Mouse (Mus musculus): Measurements from ENCODE around the gene Zfp593. TPM values are rescaled to one million over a fixed set of nuclear protein-coding genes. Genes with fewer than 3 reads are reported as not detected.

Gene Zfp593
- total RNA-seq, 2 experiments from 2014 or later, result 3.7 to 4.0 TPM

DNA sequence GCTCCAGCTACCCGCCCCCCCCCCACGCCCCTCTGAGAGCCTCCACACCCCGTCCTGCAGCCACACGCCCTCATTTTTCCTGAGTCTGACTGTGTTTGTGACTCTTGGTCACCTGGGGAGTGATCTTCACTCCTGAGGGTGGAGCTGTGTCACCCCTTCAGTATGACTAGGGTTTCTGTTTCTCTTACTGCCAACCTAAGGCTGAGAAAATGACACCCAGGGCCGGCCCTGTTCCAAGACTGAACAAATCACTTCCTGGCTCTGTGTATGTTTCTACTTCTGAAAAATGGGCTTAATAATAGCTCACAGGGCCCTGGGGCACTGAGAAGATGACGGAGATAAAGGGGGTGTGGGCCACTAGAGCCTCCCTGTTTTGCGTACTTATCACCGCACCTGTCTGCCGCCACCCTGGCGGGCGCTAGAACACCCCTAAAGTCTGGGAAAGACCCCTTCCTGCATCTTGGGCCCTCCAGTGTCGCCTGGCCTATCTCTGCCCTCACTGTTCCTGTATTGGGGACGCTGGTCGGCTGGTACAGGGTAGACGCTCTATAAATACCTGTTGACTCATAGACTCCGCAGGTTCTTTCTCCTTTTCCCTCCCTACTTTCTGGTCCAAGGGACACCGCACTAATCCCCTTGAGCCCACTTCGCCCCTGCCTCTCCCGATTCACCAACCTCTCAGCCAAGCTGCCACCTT is 7.7 kb downstream of the Zfp593 start:
- no peak for DNase-seq
- intact Hi-C loops (cut with DNase I), result loop anchor here (2.0 kb wide), 1 partner anchor 51 kb away; the partner anchor contains the start of gene Cep85

DNA sequence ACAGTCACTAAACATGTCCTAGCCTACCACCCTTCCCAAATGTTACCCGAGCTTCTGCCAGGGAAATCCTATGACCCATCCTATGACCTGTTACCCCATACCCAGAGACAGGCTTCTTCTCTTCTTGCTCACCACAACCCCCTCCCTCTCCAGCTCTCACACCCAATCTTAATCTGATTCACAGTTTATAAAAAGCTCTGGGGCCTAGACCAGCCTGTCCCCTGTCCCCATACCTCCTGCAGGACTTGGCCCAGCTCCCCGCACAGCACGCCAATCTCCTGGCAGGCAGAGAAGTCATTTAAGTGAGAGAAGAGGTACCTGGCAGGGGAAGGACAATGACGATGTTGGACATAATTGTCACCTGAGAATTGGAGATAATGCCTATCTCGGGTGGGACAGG is 10.5 kb downstream of the Zfp593 start:
- intact Hi-C loops (cut with DNase I), result no loop called here
- DNase-seq, result peak in 1 of 2 experiments; percentile 64

DNA sequence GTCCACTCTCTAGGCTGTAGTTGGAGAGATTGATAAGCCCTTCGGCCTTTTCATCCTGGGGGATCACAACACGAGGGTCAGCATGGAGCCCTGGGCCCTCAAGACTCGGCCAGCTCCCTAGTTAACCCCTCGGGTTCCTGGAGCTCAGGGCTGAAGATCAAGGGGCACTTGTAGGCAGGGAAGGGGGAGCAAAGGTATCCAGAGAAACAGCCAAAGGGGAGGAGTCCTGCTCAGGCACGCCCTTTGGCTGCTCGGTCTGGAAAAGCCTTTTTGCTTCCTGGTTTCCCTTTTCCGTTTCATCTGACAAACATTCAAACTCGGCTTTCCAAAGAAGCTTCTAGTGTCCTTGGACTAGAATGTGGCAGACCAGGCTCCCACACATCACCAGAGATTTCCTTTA is 15.0 kb downstream of the Zfp593 start:
- DNase-seq, result no peak
- intact Hi-C loops (cut with DNase I), result no loop called here

DNA sequence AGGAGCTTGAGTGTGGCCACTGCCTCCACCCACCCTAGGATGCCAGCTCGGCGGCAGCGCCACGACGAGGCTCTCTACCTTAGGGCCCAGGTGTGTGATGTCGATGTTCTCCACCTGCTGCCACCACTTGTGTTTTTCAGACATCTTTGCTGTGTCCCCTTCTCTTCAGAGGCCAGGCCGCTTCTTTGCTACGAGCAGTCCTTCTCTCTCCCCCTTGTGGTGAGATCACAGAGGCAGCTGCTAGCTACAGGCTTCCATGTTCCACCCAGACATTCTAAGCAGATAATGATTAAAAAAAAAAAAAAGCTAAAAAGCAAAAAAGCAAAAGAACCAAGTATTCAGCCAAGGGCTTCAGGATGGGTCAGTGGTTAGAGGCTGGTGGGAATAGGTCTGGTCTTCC is 18.2 kb downstream of the Zfp593 start, which contains the start of gene Catsper4:
TSS of gene Catsper4 (minus strand) at position 190 of the 400 bp plus-strand sequence.
- intact Hi-C loops (cut with DNase I), result no loop called here
- DNase-seq, result no peak

GRCm38 (mm10) chr4:134222793-134223600 is 22.4 kb downstream of the Zfp593 start:
- intact Hi-C loops (cut with DNase I), result no loop called here
- no peak for DNase-seq

DNA sequence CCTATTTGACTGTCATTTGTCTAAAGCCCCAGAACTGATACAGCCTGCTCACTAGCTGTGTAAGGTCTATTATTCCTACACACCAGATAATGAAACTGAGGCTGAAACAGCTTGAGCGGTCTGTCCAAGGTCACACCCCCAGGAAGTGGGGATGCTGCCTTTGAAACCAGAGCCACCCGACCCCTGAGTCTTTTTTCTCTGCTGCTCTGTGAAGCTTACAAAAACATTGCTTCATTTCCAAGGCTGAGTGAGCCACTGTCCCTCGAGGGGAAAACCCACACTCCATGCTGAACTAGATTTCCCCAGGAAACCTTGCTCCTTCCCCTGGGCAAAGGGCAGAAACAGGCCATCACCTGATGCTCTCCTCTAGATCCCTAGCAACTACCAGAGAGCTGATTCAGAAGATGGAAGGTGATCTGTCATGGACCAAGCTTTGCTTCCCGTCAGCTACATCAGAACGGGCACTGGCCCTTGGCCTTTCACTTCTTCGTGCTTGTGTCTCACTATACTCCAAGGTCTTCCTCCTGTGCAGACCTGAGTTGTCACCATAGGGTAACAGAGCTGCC is 38.8 kb downstream of the Zfp593 start:
- intact Hi-C loops (cut with DNase I), result no loop called here

DNA sequence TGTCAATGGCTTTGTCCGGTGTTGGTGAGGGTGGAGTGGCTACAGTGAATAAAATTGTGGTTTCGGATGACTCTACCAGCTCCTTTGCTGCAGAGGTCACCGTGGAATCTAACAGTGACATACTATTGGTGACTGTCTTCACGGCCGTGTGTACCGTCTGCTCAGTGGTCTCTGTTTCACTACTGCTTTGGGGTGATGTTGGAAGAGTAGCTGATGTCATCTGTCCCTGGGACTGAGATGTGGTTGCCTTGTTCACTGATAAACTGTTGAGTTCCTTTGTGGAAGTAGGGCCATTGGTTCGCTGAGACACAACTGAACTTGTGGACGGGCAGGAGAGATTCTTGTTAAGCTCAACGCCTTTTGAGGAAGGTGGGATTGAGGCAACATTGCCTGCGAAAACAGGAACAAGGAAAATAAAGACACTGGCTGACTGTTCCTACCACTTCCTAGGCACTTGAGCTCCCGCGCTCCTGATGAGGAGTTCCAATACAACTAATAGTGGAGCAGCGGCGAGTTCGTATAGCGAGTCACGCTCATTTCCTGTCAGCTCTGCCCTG is 42.0 kb downstream of the Zfp593 start:
- no peak for DNase-seq
- intact Hi-C loops (cut with DNase I), result no loop called here

More for the DNA sequence above, 38.8 kb downstream of the Zfp593 start:
- no peak for DNase-seq

- no peak for DNase-seq
- intact Hi-C loops (cut with DNase I), result no loop called here
Measured at GRCm38 (mm10) chr4:134202904-134203303, 42.5 kb downstream of the Zfp593 start, which contains the start of gene Gm7534. Gm7534 (minus strand) TSS chr4:134203004.

DNA sequence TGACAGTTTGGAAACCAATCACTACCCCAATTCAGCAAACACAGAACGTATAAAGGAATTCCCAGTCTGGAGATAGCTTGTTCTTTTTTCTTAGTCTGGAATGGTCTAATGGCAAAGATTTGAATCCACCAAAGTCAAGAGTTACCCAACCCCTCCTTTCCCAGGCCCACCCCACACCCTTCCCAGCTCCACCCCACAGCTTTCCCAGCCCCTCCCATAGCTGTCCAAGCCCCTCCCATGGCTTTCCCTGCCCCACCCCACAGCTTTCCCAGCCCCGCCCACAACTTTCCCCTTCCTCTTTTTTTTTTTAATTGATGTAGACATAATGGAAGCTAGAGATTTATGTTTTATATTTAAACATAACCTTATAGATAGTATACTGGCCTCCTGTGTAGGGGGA is 46.0 kb downstream of the Zfp593 start:
- intact Hi-C loops (cut with DNase I), result no loop called here

More for the DNA sequence above, 46.0 kb downstream of the Zfp593 start:
- DNase-seq, result no peak

Other genes starting within 250 kb of the Zfp593 start
- 10 to 100 TPM; 31.4 to 33.9 TPM for gene Dhdds, start 244.7 kb downstream of the Zfp593 start, total RNA-seq (2021)
- gene Lin28a, start 226.8 kb downstream of the Zfp593 start, total RNA-seq (2021), result not detected
- gene Zfp683, start 191.8 kb downstream of the Zfp593 start, total RNA-seq (2021), result not detected
- not detected for gene Crybg2, start 184.8 kb downstream of the Zfp593 start, total RNA-seq (2021)
- 1 to 10 TPM; 3.4 to 6.5 TPM for gene Cd52, start 150.5 kb downstream of the Zfp593 start, total RNA-seq (2021)
- gene Ubxn11, start 143.0 kb downstream of the Zfp593 start, total RNA-seq (2021), result 1 to 10 TPM; 2.0 to 2.3 TPM
- gene Sh3bgrl3, start 116.8 kb downstream of the Zfp593 start, total RNA-seq (2021), result 10 to 100 TPM; 69.9 to 74.6 TPM
- gene Cep85, start 58.5 kb downstream of the Zfp593 start, total RNA-seq (2021), result 10 to 100 TPM; 29.9 to 32.0 TPM
- gene Gm7534, start 42.6 kb downstream of the Zfp593 start, total RNA-seq (2021), result not detected
- gene Catsper4, start 18.2 kb downstream of the Zfp593 start, total RNA-seq (2021), result not detected
- 1 to 10 TPM; 2.3 to 4.4 TPM for gene Cnksr1, start 7.2 kb downstream of the Zfp593 start, total RNA-seq (2021)
- gene E130218I03Rik, start 1.9 kb downstream of the Zfp593 start, total RNA-seq (2021), result not detected
- gene Gm30191, start 1.3 kb upstream of the Zfp593 start, total RNA-seq (2021), result not detected
- gene Grrp1, start 8.5 kb upstream of the Zfp593 start, total RNA-seq (2021), result 10 to 100 TPM; 13.5 to 15.2 TPM
- gene Pdik1l, start 42.3 kb upstream of the Zfp593 start, total RNA-seq (2021), result 10 to 100 TPM in 1 of 2 experiments, 1 to 10 TPM in 1; 7.5 to 10.3 TPM
- 100 to 1,000 TPM; 238 to 242 TPM for gene Trim63, start 69.5 kb upstream of the Zfp593 start, total RNA-seq (2021)
- gene Slc30a2, start 97.6 kb upstream of the Zfp593 start, total RNA-seq (2021), result under 1 TPM; 0.12 to 0.69 TPM
- 1 to 10 TPM; 4.2 to 5.4 TPM for gene Extl1, start 138.3 kb upstream of the Zfp593 start, total RNA-seq (2021)
- gene Pafah2, start 150.7 kb upstream of the Zfp593 start, total RNA-seq (2021), result 10 to 100 TPM in 1 of 2 experiments, 1 to 10 TPM in 1; 9.6 to 10.2 TPM
- 100 to 1,000 TPM; 131 to 137 TPM for gene Stmn1, start 222.7 kb upstream of the Zfp593 start, total RNA-seq (2021)